ENCODE assay signal across 21 mouse cellular contexts in genomic region chr7:29764702-29765101, GRCm38 (mm10). TPM values are rescaled to one million over a fixed set of nuclear protein-coding genes. Genes with fewer than 3 reads are reported as not detected.
"Had no signal": no experiment of that assay in that cellular context is flagged by ENCODE, and none has a peak within 500 bp of the region (broad histone marks: within the 10 kb centered on the region; RNA-seq: fewer than 3 reads in every experiment).

No protein-coding gene starts in this region.

- H3K9me3 ChIP-seq: limb, embryonic 12.5 days; liver, embryonic 13.5 days; lung, embryonic 15.5 days; midbrain, embryonic 10.5 days; neural tube, embryonic 12.5 days had no signal

- H3K27me3 ChIP-seq: limb, embryonic 12.5 days; liver, embryonic 13.5 days; lung, embryonic 15.5 days; neural tube, embryonic 12.5 days had no signal

- H3K36me3 ChIP-seq: liver, embryonic 13.5 days; lung, embryonic 15.5 days; midbrain, embryonic 10.5 days; neural tube, embryonic 12.5 days had no signal

- H3K4me2 ChIP-seq: limb, embryonic 12.5 days; liver, embryonic 13.5 days; lung, embryonic 15.5 days; neural tube, embryonic 12.5 days had no signal

- H3K4me3 ChIP-seq: limb, embryonic 12.5 days; liver, embryonic 13.5 days; lung, embryonic 15.5 days; midbrain, embryonic 10.5 days; neural tube, embryonic 12.5 days had no signal

- ATAC-seq: liver, postnatal 0 days had no signal

- H3K9ac ChIP-seq: limb, embryonic 12.5 days; liver, embryonic 13.5 days; liver, postnatal 0 days; lung, embryonic 15.5 days; neural tube, embryonic 12.5 days had no signal

- H3K27ac ChIP-seq: limb, embryonic 12.5 days; liver, embryonic 13.5 days; lung, embryonic 15.5 days; midbrain, embryonic 10.5 days; neural tube, embryonic 12.5 days had no signal

- DNase-seq: kidney, adult 18-20 months; kidney, postnatal 10 days; kidney, postnatal 4 days; liver; liver, embryonic 13.5 days; liver, postnatal 0 days; lung, postnatal 14 days; midbrain, embryonic 14.5 days; retina, postnatal 1 day; right cerebral cortex, postnatal 4 days; spleen, adult 18-20 months; thymus, adult 18-20 months; thymus, postnatal 14 days had no signal

RNA-seq across cellular contexts. Expression of gene Catsperg2, which starts 37.9 kb away (rescaled TPM):
- total RNA-seq: left cerebral cortex, postnatal 36 days; neutrophil, adult 5-6 weeks had no signal
- polyA plus RNA-seq: kidney, embryonic 14.5 days; limb, embryonic 12.5 days; liver, embryonic 13.5 days; liver, postnatal 0 days; stomach, embryonic 14.5 days had no signal
